Mouse (Mus musculus) ES-Bruce4 (cell line): ENCODE measurements at regions not wholly inside any gene's neighbourhood (a gene's known extent, or its start where the extent isn't known, plus 50 kb on each side); places are given as distances from the start of the nearest gene placed in this dataset.

ENCODE experiments used
- H3K27ac ChIP-seq: 2 replicates; pipeline ENCODE4 v1.5.1; 2012; ENCODE audit warnings: low read length, inconsistent platforms; ENCODE audit not compliant: insufficient read depth
- H3K27me3 ChIP-seq: 2 replicates; pipeline ENCODE4 v1.6.1; 2012; ENCODE audit warnings: mild to moderate bottlenecking, low read length, inconsistent platforms; ENCODE audit not compliant: control insufficient read depth, poor library complexity, insufficient read depth, severe bottlenecking
- H3K36me3 ChIP-seq: 2 replicates; pipeline ENCODE4 v1.6.1; 2012; ENCODE audit warnings: inconsistent platforms, mild to moderate bottlenecking, low read length, moderate library complexity; ENCODE audit not compliant: control insufficient read depth, poor library complexity, insufficient read depth, severe bottlenecking
- H3K4me1 ChIP-seq: one replicate; pipeline ENCODE4 v1.8.1; 2011; ENCODE audit warnings: low read length; ENCODE audit not compliant: control insufficient read depth, insufficient read depth
- H3K4me3 ChIP-seq: 2 replicates; pipeline ENCODE4 v1.5.1; 2011; ENCODE audit warnings: low read depth, mild to moderate bottlenecking, low read length
- H3K9ac ChIP-seq: 2 replicates; pipeline ENCODE4 v1.6.1; 2012; ENCODE audit warnings: low read depth, mild to moderate bottlenecking, inconsistent platforms; ENCODE audit not compliant: poor library complexity, severe bottlenecking
- H3K9me3 ChIP-seq: replicated peaks from 2 replicates; pipeline ENCODE4 v1.6.1; 2012; ENCODE audit warnings: mild to moderate bottlenecking, low read length, inconsistent platforms; ENCODE audit not compliant: control insufficient read depth, poor library complexity, insufficient read depth, severe bottlenecking
- CTCF ChIP-seq: IDR thresholded peaks from one replicate; pipeline ENCODE4 v1.8.1; 2011; ENCODE audit warnings: low read depth, low read length
- EP300 ChIP-seq: IDR thresholded peaks from 2 replicates; pipeline ENCODE4 v1.6.1; 2011; ENCODE audit warnings: low read depth, low read length; ENCODE audit not compliant: insufficient read depth
- POLR2A ChIP-seq: IDR thresholded peaks from one replicate; pipeline ENCODE4 v1.8.1; 2011; ENCODE audit warnings: low read length; ENCODE audit not compliant: insufficient read depth

GRCm38 (mm10) chr17:9328886-9329455, 92.9 kb upstream of the Gm17728 start:
- H3K27me3 ChIP-seq: no peaks in the 10 kb centered on the region

GRCm38 (mm10) chr17:9357572-9358159, 64.2 kb upstream of the Gm17728 start:
- TF ChIP-seq CTCF (no peak), POLR2A (no peak), EP300 (no peak)

More at GRCm38 (mm10) chr17:9328886-9329455, 92.9 kb upstream of the Gm17728 start:
- no peak for TF ChIP-seq CTCF
- no peak for TF ChIP-seq POLR2A
- no peak for TF ChIP-seq EP300
- H3K9ac ChIP-seq: no peak overlapping the region
- H3K9me3 ChIP-seq: no peaks in the 10 kb centered on the region
- no peaks in the 10 kb centered on the region for H3K36me3 ChIP-seq
- no peak overlapping the region for H3K27ac ChIP-seq
- no peak overlapping the region for H3K4me3 ChIP-seq
- H3K4me1 ChIP-seq: no peaks in the 10 kb centered on the region

More at GRCm38 (mm10) chr17:9357572-9358159, 64.2 kb upstream of the Gm17728 start:
- H3K4me3 ChIP-seq: no peak overlapping the region
- H3K36me3 ChIP-seq: no peaks in the 10 kb centered on the region
- H3K9ac ChIP-seq: no peak overlapping the region
- no peaks in the 10 kb centered on the region for H3K27me3 ChIP-seq
- H3K9me3 ChIP-seq: peaks cover 10% of the 10 kb centered on the region; the same call in 1 of the 2 replicates
- H3K4me1 ChIP-seq: no peaks in the 10 kb centered on the region
- no peak overlapping the region for H3K27ac ChIP-seq
